Mouse (Mus musculus) ES-Bruce4 (cell line): ENCODE results near the gene Lck. TPM values are rescaled to one million over a fixed set of nuclear protein-coding genes. Genes with fewer than 3 reads are reported as not detected.

Experiments used
- H3K27ac ChIP-seq: 2 replicates; pipeline ENCODE4 v1.5.1; 2012; ENCODE audit warnings: low read length, inconsistent platforms; ENCODE audit not compliant: insufficient read depth
- H3K27me3 ChIP-seq: 2 replicates; pipeline ENCODE4 v1.6.1; 2012; ENCODE audit warnings: mild to moderate bottlenecking, low read length, inconsistent platforms; ENCODE audit not compliant: control insufficient read depth, poor library complexity, insufficient read depth, severe bottlenecking
- H3K36me3 ChIP-seq: 2 replicates; pipeline ENCODE4 v1.6.1; 2012; ENCODE audit warnings: inconsistent platforms, mild to moderate bottlenecking, low read length, moderate library complexity; ENCODE audit not compliant: control insufficient read depth, poor library complexity, insufficient read depth, severe bottlenecking
- H3K4me1 ChIP-seq: one replicate; pipeline ENCODE4 v1.8.1; 2011; ENCODE audit warnings: low read length; ENCODE audit not compliant: control insufficient read depth, insufficient read depth
- H3K4me3 ChIP-seq: 2 replicates; pipeline ENCODE4 v1.5.1; 2011; ENCODE audit warnings: low read depth, mild to moderate bottlenecking, low read length
- H3K9ac ChIP-seq: 2 replicates; pipeline ENCODE4 v1.6.1; 2012; ENCODE audit warnings: low read depth, mild to moderate bottlenecking, inconsistent platforms; ENCODE audit not compliant: poor library complexity, severe bottlenecking
- H3K9me3 ChIP-seq: replicated peaks from 2 replicates; pipeline ENCODE4 v1.6.1; 2012; ENCODE audit warnings: mild to moderate bottlenecking, low read length, inconsistent platforms; ENCODE audit not compliant: control insufficient read depth, poor library complexity, insufficient read depth, severe bottlenecking
- CTCF ChIP-seq: IDR thresholded peaks from one replicate; pipeline ENCODE4 v1.8.1; 2011; ENCODE audit warnings: low read depth, low read length
- EP300 ChIP-seq: IDR thresholded peaks from 2 replicates; pipeline ENCODE4 v1.6.1; 2011; ENCODE audit warnings: low read depth, low read length; ENCODE audit not compliant: insufficient read depth
- POLR2A ChIP-seq: IDR thresholded peaks from one replicate; pipeline ENCODE4 v1.8.1; 2011; ENCODE audit warnings: low read length; ENCODE audit not compliant: insufficient read depth
- polyA plus RNA-seq: library from polyadenylated mRNA; stranded (reverse); fragments of >200 nt; gene quantifications from 2 replicates; pipeline ENCODE4 v1.2.4, GENCODE M21; 2011; ENCODE audit warnings: low read depth; ENCODE audit not compliant: missing spikeins, insufficient read depth, insufficient read length

Gene Lck
- polyA plus RNA-seq, 1 experiment: 20.1 TPM

- TF ChIP-seq POLR2A (no peak), EP300 (no peak), CTCF (no peak)
- Histone ChIP-seq H3K36me3 (no peaks in the 10 kb centered on the region), H3K27me3 (no peaks in the 10 kb centered on the region)
Measured at GRCm38 (mm10) chr4:129561184-129561583, 12.3 kb downstream of the Lck start.

GRCm38 (mm10) chr4:129558321-129558955 lies 15.0 kb downstream of the Lck start:
- no peaks in the 10 kb centered on the region for H3K36me3 ChIP-seq
- H3K27ac ChIP-seq: no peak overlapping the region
- no peaks in the 10 kb centered on the region for H3K9me3 ChIP-seq
- no peaks in the 10 kb centered on the region for H3K4me1 ChIP-seq
- H3K4me3 ChIP-seq: no peak overlapping the region
- no peaks in the 10 kb centered on the region for H3K27me3 ChIP-seq
- TF ChIP-seq CTCF: no peak
- TF ChIP-seq EP300: no peak
- no peak for TF ChIP-seq POLR2A
- no peak overlapping the region for H3K9ac ChIP-seq

More at GRCm38 (mm10) chr4:129561184-129561583, 12.3 kb downstream of the Lck start:
- Histone ChIP-seq H3K27ac (no peak overlapping the region), H3K4me1 (no peaks in the 10 kb centered on the region), H3K9me3 (no peaks in the 10 kb centered on the region), H3K4me3 (no peak overlapping the region), H3K9ac (no peak overlapping the region)

- TF ChIP-seq POLR2A (no peak), CTCF (no peak), EP300 (no peak)
- Histone ChIP-seq H3K4me1 (no peaks in the 10 kb centered on the region), H3K4me3 (peak overlapping the region; percentile 48; the same call in 1 of the 2 replicates), H3K36me3 (no peaks in the 10 kb centered on the region), H3K27me3 (no peaks in the 10 kb centered on the region), H3K9me3 (no peaks in the 10 kb centered on the region), H3K9ac (peak overlapping the region; percentile 43; the same call in 1 of the 2 replicates), H3K27ac (no peak overlapping the region)
Measured at GRCm38 (mm10) chr4:129557256-129557808, 16.1 kb downstream of the Lck start.

GRCm38 (mm10) chr4:129556532-129557223 lies 16.8 kb downstream of the Lck start:
- H3K27ac ChIP-seq: peak overlapping the region; percentile 39
- no peaks in the 10 kb centered on the region for H3K27me3 ChIP-seq
- TF ChIP-seq POLR2A (peak; percentile 58), CTCF (no peak), EP300 (0 out of 2 replicates have a peak, but pooled peaks have one; percentile 52)
- H3K9me3 ChIP-seq: no peaks in the 10 kb centered on the region
- H3K4me1 ChIP-seq: no peaks in the 10 kb centered on the region
- peak overlapping the region; percentile 48 for H3K4me3 ChIP-seq
- no peaks in the 10 kb centered on the region for H3K36me3 ChIP-seq
- peak overlapping the region; percentile 77 for H3K9ac ChIP-seq

GRCm38 (mm10) chr4:129555862-129556531 lies 17.4 kb downstream of the Lck start:
- Histone ChIP-seq H3K27ac (peak overlapping the region; percentile 52; the same call in 1 of the 2 replicates), H3K4me1 (no peaks in the 10 kb centered on the region), H3K36me3 (no peaks in the 10 kb centered on the region), H3K27me3 (no peaks in the 10 kb centered on the region), H3K4me3 (peak overlapping the region; percentile 72), H3K9ac (peak overlapping the region; percentile 77), H3K9me3 (no peaks in the 10 kb centered on the region)
- no peak for TF ChIP-seq EP300
- no peak for TF ChIP-seq CTCF
- TF ChIP-seq POLR2A: no peak
